Mouse (Mus musculus) liver, postnatal 0 days (tissue): ENCODE measurements at regions not wholly inside any gene's neighbourhood (a gene's known extent, or its start where the extent isn't known, plus 50 kb on each side); places are given as distances from the start of the nearest gene placed in this dataset. TPM values are rescaled to one million over a fixed set of nuclear protein-coding genes. Genes with fewer than 3 reads are reported as not detected.

Experiments used
- ATAC-seq: fragments of 200-750 bp; cut with Nextera tagmentation; 2 replicates; pipeline ENCODE4 v1.8.0; 2017; ENCODE audit warnings: mild to moderate bottlenecking, moderate library complexity
- DNase-seq: peaks from one replicate; pipeline ENCODE4 v3.0.0-alpha.2; 2016
- H3K27ac ChIP-seq: fragments of 300-500 bp; sonication (generic); 2 replicates; pipeline ENCODE4 v1.5.1; 2014; ENCODE audit warnings: antibody characterized with exemption, moderate library complexity, mild to moderate bottlenecking, low read depth
- H3K27me3 ChIP-seq: fragments of 300-500 bp; sonication (generic); 2 replicates; pipeline ENCODE4 v1.6.1; 2014; ENCODE audit warnings: low read length, control low read depth, mixed read lengths; ENCODE audit not compliant: insufficient read depth
- H3K36me3 ChIP-seq: fragments of 300-500 bp; sonication (generic); replicated peaks from 2 replicates; pipeline ENCODE4 v1.6.1; 2014; ENCODE audit warnings: mild to moderate bottlenecking, control low read depth, low read length, moderate library complexity, mixed read lengths; ENCODE audit not compliant: insufficient read depth
- H3K4me1 ChIP-seq: fragments of 300-500 bp; sonication (generic); 2 replicates; pipeline ENCODE4 v1.6.1; 2014; ENCODE audit warnings: antibody characterized with exemption, mild to moderate bottlenecking, control low read depth; ENCODE audit not compliant: insufficient read depth
- H3K4me2 ChIP-seq: fragments of 300-500 bp; sonication (generic); 2 replicates; pipeline ENCODE4 v1.6.1; 2014; ENCODE audit warnings: low read depth, mild to moderate bottlenecking, low read length, moderate library complexity, mixed read lengths
- H3K4me3 ChIP-seq: fragments of 300-500 bp; sonication (generic); 2 replicates; pipeline ENCODE4 v1.5.1; 2014; ENCODE audit warnings: low read depth, low read length
- H3K9ac ChIP-seq: fragments of 300-500 bp; sonication (generic); replicated peaks from 2 replicates; pipeline ENCODE4 v1.6.1; 2014; ENCODE audit warnings: mild to moderate bottlenecking, moderate library complexity
- H3K9me3 ChIP-seq: fragments of 300-500 bp; sonication (generic); 2 replicates; pipeline ENCODE4 v1.6.1; 2016; ENCODE audit warnings: mild to moderate bottlenecking, control low read depth, low read length, mixed read lengths
- CTCF ChIP-seq: sonication (generic); IDR thresholded peaks from 2 replicates; pipeline ENCODE4 v1.5.1; 2016; ENCODE audit warnings: antibody characterized with exemption, low read depth
- EP300 ChIP-seq: IDR thresholded peaks from 2 replicates; pipeline ENCODE4 v1.6.1; 2016; ENCODE audit warnings: antibody characterized with exemption, low read depth, mild to moderate bottlenecking
- WGBS: fragments of 180-500 bp; shearing (Covaris S2); extraction: QIAGEN DNeasy Blood & Tissue Kit; methylation state at CpG from one replicate; pipeline ENCODE4 v1.1.7; 2014; ENCODE audit not compliant: insufficient replicate concordance; 5-methylcytosine and 5-hydroxymethylcytosine counted together
- microRNA-seq: library from miRNA; unstranded; fragments of <30 nt; microRNA quantifications from one replicate; pipeline ENCODE4, GENCODE M21; 2016

GRCm38 (mm10) chr2:94516866-94517265 is 78.9 kb upstream of the Api5 start:
- ATAC-seq (no peak), DNase-seq (no peak)
- WGBS: 52% methylated on average over 1 of the region's 1 CpGs

DNA sequence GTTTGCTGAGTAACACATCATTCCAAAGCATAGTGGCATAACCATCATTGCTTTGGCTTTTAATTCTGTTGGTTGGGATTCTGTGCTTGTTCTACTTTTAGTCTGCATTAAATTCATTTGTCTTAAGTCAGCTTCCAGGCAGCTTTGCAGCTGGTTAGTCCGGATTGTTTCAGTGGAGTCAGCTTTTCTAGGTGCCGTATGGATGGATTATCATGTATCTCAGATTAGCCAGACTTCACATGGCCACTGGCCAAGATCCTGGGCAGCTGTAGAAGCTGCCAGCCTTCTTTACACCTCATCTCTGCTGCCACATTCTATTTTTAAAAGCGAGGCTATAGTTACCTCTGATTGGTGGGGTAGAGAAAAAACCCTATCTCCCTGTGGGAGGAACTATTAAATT is 74.1 kb upstream of the Api5 start:
- WGBS: 49% methylated on average over 3 of the region's 3 CpGs

More at GRCm38 (mm10) chr2:94516866-94517265, 78.9 kb upstream of the Api5 start:
- Histone ChIP-seq H3K36me3 (no peaks in the 10 kb centered on the region), H3K4me2 (no peak overlapping the region), H3K4me3 (no peak overlapping the region), H3K9me3 (no peaks in the 10 kb centered on the region; the same call in 1 of the 2 replicates), H3K4me1 (no peaks in the 10 kb centered on the region), H3K27ac (no peak overlapping the region), H3K27me3 (no peaks in the 10 kb centered on the region), H3K9ac (no peak overlapping the region)
- TF ChIP-seq CTCF: no peak
- no peak for TF ChIP-seq EP300

DNA sequence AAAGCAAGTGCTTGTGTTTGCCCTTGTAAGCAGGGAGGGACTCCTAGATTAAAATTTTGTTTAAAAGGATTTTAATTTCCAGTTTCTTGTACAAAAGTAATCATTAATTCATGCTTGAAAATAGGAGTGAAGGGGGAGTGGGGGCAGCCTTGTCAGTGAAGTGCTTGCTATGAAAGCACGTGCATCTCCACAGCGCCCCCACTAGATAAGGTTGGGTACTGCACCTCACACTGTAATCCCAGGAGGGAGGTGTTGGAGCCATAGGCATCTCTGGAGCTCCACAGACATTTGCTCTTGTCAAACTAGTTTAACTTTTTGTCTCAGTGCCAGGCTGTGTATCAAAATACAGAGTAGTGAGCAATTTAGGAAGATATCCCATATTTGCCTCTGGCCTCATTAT is 62.7 kb upstream of the Api5 start:
- WGBS: 28% methylated on average over 2 of the region's 2 CpGs

More for the DNA sequence above, 74.1 kb upstream of the Api5 start:
- ATAC-seq (no peak), DNase-seq (no peak)
- Histone ChIP-seq H3K4me3 (no peak overlapping the region), H3K27ac (no peak overlapping the region), H3K36me3 (no peaks in the 10 kb centered on the region), H3K9me3 (no peaks in the 10 kb centered on the region), H3K27me3 (no peaks in the 10 kb centered on the region), H3K9ac (no peak overlapping the region), H3K4me1 (no peaks in the 10 kb centered on the region), H3K4me2 (no peak overlapping the region)
- TF ChIP-seq EP300: no peak
- no peak for TF ChIP-seq CTCF

GRCm38 (mm10) chr2:94498516-94498915 is 60.6 kb upstream of the Api5 start:
- no peak overlapping the region for H3K4me3 ChIP-seq
- no peaks in the 10 kb centered on the region for H3K27me3 ChIP-seq
- H3K4me2 ChIP-seq: no peak overlapping the region
- no peaks in the 10 kb centered on the region for H3K36me3 ChIP-seq
- TF ChIP-seq EP300 (no peak), CTCF (no peak)
- WGBS: 57% methylated on average over 2 of the region's 2 CpGs
- ATAC-seq: no peak
- H3K9ac ChIP-seq: no peak overlapping the region
- no peaks in the 10 kb centered on the region for H3K4me1 ChIP-seq
- DNase-seq: no peak
- no peak overlapping the region for H3K27ac ChIP-seq
- H3K9me3 ChIP-seq: no peaks in the 10 kb centered on the region

More for the DNA sequence above, 62.7 kb upstream of the Api5 start:
- H3K4me2 ChIP-seq: no peak overlapping the region
- no peaks in the 10 kb centered on the region for H3K9me3 ChIP-seq
- H3K27ac ChIP-seq: no peak overlapping the region
- no peak overlapping the region for H3K4me3 ChIP-seq
- H3K36me3 ChIP-seq: no peaks in the 10 kb centered on the region
- TF ChIP-seq EP300: no peak
- 0 out of 2 replicates have a peak, but pooled peaks have one; percentile 27 for TF ChIP-seq CTCF
- ATAC-seq: no peak
- H3K4me1 ChIP-seq: no peaks in the 10 kb centered on the region
- H3K9ac ChIP-seq: no peak overlapping the region
- no peak for DNase-seq
- no peaks in the 10 kb centered on the region for H3K27me3 ChIP-seq

Small RNAs in the stretch of these regions (microRNA-seq; reads per million reads assigned to microRNA genes)
- not detected for gene Gm44461
